8 mouse cellular contexts compared by ENCODE assay signal in the genomic region with DNA sequence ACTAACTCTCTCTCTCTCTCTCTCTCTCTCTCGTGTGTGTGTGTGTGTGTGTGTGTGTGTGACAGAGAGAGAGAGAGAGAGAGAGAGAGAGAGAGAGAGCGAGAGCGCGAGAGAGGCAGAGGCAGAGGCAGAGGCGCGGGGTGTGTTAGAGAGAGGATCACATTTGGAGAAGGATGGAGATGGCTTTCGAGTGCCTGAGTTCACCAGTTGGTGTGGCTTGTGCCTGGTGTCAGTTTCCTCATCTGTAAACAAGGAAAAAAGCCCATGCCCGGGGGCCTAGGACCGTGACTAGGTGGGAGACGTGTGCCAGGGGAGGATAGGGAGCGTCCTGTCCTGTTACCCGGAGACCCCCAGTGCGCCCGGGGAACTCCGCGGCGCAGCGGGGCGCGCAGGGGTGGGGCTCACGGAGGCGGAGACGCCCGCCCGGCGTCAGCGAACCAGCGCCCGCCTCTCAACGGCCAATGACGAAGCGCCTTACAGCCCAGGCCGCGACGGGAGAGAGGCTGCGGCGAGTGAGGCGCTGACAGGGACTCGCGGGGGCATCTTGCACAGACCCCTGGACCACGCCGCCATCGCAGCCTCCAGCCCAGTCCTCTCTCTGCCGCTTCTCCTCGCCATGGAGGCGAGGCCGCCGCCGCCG. TPM values are rescaled to one million over a fixed set of nuclear protein-coding genes. Genes with fewer than 3 reads are reported as not detected.
DNase-seq lines count a peak whose midpoint lies in the region; ATAC-seq lines count a peak whose summit lies in the region.

A gene (plus strand): TSS at position 485 of the 640 bp plus-strand sequence.

- under 1% methylated on average over 45 of the region's 50 CpGs for whole genome bisulfite sequencing in hindbrain, embryonic 13.5 days

- no peaks in the 10 kb centered on the region for H3K9me3 ChIP-seq in hindbrain, embryonic 13.5 days

- ATAC-seq in hindbrain, embryonic 13.5 days (ENCODE audit: low FRiP score) = peak; percentile 98

- H3K4me3 ChIP-seq in hindbrain, embryonic 13.5 days = peak within 1 kb of the TSS; percentile 80

- DNase-seq in NIH3T3 (ENCODE audit: low read depth) = peak; percentile 93
- DNase-seq in cerebellum, postnatal 10 days = peak; percentile 95 to 96
- DNase-seq in frontal cortex, postnatal 14 days (ENCODE audit: low spot score in 2 of 2) = peak; percentile 81 to 88
- peak; percentile 93 for DNase-seq in layer of hippocampus, postnatal 36 days
- peak; percentile 91 for DNase-seq in lung, postnatal 36 days
- peak; percentile 95 for DNase-seq in retina, postnatal 1 day
- peak; percentile 87 to 94 for DNase-seq in urinary bladder, adult 18-20 months (ENCODE audit: low spot score in 2 of 2)

- H3K27me3 ChIP-seq in hindbrain, embryonic 13.5 days = peaks cover 8% of the 10 kb centered on the region

- H3K4me2 ChIP-seq in hindbrain, embryonic 13.5 days = peak within 1 kb of the TSS; percentile 86

- peaks cover 34% of the 10 kb centered on the region for H3K4me1 ChIP-seq in hindbrain, embryonic 13.5 days (replicated peaks)

- peak within 1 kb of the TSS; percentile 92 for H3K27ac ChIP-seq in hindbrain, embryonic 13.5 days

- peak within 1 kb of the TSS; percentile 89 for H3K9ac ChIP-seq in hindbrain, embryonic 13.5 days

- no peaks in the 10 kb centered on the region; the same call in 1 of the 2 replicates for H3K36me3 ChIP-seq in hindbrain, embryonic 13.5 days

RNA-seq across cellular contexts. Expression of the gene that starts here (rescaled TPM):
- 123 and 126 TPM in 2 replicates for polyA plus RNA-seq in hindbrain, embryonic 13.5 days (2015; fragmentation: Nextera tagmentation; extraction: Ambion mirVana)
- 100 to 1,000 TPM; 318 to 339 TPM for total RNA-seq in layer of hippocampus, postnatal 36 days (2021)

Comparison
In these comparisons a context has a peak if more than half of its experiments do, and no peak if none do; other contexts are left out.
1. Peak in every context shown above with its lines: DNase-seq, ATAC-seq, H3K4me3 ChIP-seq and H3K27ac ChIP-seq.